Mouse (Mus musculus) lung, postnatal 36 days (tissue): ENCODE measurements around the gene Olfr552.
A peak's percentile ranks its signal among the peaks of the same experiment; 100 is the strongest.
"Not testable (repeated sequence)": the region's sequence is repeated elsewhere in the genome, so short reads cannot be mapped to it uniquely, and the experiment has no call there.

Source experiments
- DNase-seq: peaks from one replicate; pipeline ENCODE4 v3.0.0; 2022; ENCODE audit warnings: mixed read lengths

The Olfr552 gene

DNA sequence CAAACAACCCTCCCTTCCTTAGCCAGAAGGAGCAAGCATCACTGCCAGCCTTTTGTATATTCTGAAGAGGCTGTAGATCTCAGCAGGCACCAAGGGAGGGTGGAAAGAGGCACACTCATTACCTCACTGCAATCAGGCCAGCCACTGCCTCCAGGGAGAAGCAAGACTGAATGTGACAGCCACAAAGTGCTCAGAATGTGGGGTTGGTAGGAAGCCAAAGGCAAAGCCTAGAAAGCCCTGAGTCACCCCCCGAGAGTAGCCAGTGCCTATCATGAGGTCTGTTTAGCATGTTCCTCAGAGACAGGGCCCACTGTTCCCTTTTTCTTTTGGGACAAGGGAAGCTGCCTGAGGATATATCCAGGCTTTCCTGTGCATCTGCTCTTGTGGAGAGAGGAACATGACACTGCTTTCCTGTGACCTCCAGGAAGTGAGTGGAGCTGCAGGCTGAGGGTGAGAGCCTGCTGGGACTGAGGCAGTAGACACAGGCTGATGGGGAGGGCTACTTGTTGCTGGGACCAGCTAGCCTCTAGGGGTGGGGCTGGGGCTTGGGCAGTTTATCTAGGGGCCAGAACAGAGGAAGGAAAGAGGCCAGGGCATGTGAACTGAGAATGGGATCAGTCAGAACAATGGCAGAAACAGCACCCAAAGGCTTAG is at the start of gene Olfr552:
Gene Olfr552, plus strand, starts transcription at position 393 of the 654 bp plus-strand sequence.
- DNase-seq, result no peak

DNA sequence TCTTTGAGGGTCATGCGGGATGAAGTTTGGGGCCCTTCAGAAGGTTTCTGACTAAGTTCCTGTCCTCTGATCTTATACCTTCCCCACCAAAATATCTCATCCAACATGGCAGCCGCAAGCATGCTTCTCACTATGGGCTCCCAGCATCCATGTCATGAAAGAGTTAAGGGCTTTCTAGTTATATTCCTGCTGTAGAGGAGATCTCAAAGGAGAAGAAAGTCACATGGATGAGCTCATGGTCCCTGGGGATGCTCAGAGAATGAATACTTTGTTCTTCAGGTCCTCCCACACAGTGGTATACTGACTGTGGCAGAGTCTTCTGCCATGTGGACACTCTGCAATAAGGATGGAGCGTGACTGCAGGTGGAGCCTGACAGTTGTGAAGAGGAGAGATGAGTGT is 48.0 kb upstream of the Olfr552 start, which contains the start of gene Olfr549:
Gene Olfr549, plus strand, starts transcription at position 301 of the 400 bp plus-strand sequence.
- no peak for DNase-seq

DNA sequence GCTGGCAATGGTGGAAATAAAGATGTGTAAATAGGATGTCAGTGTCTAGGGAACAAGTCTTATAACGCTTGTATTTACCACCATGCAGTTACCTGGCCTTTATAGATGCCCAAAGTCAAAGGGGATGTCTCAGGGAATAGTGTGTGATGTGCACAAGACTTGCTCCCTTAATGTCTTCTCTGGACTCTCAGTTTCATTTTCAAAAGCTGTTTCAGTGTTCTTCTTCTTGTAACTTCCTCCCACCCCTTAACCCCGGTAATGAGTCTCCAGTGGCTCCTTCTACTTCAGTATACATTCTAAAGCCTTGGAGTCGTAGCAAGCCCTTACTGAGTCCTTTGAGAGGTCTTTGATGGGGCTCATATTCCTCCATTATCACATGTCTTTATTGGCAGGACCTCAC is 44.3 kb upstream of the Olfr552 start:
- DNase-seq, result no peak

DNA sequence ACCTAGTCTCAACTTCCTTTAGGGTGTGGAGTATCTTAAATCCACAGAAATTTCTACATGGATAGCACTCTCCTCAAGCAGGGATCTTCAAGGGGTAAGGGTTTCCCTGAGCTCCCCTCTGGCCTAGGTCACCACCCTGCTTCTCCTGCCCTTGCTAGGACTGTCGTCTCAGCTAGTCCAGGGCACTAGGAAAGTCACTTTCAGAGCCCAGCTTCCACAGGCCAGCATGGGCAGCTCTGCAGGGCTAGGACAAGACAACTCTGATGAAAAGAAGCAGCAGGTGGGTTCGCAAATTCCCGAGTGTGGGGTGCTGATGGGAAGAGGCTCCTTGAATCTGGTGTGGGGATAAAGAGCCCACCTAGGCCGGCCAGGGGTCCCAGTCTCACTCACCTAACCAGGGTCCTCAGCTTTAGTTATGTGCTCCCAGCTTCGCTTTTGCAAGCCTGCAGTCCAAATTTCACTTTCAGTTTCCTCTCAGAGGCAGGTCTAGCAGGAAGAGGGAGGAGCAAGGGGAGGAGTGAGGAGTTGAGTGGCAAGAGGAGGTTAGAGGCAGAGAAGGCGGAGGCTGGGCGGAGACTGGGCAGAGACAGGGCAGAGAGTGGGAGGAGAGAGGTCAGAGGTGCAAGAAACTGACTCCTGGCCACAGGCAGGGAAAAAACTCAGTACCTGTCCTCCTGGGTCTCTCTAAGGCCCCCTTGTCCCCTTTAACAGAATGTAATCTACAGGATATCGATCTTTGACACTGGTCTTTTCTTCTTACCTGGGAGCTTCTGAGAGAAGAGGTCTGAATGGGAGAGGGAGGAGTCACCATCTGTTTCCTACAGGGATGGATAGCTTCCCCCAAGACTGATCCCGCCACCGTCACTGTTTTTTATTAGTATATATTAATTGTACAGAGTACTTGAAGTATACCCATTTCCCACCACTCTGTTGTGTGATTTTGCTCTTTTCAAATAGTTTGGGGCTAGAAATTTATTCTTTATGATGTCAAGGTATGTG is 32.3 kb upstream of the Olfr552 start, which contains the start of gene Trim21:
Gene Trim21, minus strand, starts transcription at position 488 of the 999 bp plus-strand sequence.
- peak; percentile 98 for DNase-seq

DNA sequence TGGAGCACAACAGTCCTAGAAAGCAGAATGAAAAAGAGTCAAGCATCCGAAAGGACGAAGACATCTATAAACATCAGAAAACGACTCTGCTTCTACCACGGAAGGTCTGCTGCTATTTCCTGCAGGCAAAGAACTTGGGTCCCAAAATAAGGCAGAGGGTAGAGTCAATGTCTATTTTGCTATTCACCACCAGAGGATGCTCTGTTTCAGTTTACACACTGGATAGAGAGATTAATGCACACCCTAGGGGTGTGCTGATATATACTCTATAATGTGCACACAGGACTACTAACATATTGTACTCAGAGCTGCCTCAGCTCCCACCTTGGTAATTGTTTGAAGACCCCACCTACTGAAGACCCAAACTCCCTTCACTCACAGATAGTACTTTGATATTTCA is 31.4 kb upstream of the Olfr552 start:
- DNase-seq, result no peak

DNA sequence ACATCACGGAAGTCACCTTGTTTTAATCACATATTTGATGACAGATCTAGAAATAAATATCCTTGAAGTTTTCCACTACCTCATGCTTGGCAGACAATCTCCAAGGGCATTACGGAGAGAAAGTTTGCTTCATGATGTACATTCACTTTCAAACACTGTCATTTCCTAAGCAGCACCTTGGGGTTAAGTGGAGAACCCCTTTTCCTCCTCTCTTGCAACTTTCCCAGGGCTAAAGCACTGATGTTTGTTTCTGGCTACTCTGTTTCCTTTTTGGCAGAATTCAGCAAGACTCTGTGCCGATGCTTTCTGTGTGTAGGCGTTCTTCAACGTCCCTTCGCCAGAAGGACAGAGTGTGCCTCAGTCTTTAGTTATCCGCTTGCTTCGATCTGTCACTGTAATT is 26.4 kb upstream of the Olfr552 start, which contains the start of gene Olfr550:
Gene Olfr550, plus strand, starts transcription at position 301 of the 400 bp plus-strand sequence.
- no peak for DNase-seq

DNA sequence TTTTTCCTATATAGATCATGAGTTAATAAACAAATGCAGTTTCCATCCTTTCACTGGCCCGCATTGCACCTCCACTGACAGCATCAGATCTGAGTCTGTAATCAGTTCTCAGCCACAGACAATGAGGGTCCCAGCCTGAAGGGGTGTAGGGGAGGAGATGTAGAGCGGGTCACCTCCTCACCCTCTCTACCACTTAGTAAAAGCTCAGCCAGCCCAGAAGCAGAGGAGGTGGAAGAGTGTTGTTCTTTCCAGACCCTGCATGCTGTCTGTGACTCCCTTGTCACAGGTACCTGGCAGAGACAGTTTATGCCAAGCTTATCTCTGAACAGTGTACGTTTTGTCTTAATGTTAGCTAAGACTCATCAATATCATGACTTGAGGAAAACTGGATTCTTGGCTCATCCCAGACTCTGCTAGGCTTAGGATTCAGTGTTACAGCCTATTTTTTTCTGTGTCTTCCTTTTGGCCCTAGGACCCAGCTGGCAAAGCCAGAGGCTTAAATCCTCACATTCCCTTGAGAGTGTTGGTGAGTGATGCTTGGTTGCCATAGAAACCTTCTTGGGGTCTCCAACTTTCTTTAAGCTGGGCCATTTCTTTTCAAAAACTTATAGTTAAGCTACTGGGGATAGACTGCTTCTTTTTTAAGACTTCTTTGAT is 24.3 kb upstream of the Olfr552 start:
- no peak for DNase-seq

DNA sequence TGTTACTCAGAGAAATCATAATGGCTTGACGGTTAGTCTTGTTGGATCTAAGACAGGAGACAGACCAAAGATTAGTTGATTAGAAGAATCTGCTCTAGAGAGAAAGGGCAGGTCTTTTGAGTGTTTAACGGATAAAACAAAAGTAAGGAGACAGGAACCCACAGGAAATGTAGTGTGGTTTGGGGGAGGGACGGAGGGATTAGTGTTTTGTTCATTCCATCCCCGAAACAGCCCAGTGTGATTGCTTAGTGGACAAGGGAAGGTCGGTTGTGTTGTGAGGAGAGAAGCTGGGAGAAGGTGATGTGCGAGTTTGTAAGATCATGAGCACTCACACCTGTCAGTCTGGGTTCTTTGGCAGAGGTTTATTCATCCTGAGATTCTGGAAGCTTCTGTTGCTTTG is 21.6 kb upstream of the Olfr552 start:
- no peak for DNase-seq

DNA sequence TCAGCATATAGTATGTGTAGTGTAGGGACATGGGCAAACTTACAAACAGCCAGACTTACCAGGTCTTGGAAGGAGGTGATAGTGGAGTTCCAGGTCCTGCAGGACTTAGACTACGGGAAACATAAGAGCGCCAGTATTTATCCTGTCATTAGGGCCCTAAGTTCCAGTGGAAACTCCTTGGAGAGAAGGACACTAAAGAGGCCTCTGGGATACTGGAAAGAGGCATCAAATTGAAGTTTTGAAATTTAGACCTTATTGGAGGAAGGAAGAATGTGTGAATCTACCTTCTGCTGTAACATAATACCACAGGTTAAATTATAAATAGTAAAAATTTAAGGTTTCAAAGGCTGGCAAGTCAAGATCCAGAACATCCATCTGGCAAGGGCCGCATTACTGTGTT is 5.8 kb upstream of the Olfr552 start, which contains the start of gene Olfr551:
Gene Olfr551, minus strand, starts transcription at position 101 of the 400 bp plus-strand sequence.
- DNase-seq, result no peak

DNA sequence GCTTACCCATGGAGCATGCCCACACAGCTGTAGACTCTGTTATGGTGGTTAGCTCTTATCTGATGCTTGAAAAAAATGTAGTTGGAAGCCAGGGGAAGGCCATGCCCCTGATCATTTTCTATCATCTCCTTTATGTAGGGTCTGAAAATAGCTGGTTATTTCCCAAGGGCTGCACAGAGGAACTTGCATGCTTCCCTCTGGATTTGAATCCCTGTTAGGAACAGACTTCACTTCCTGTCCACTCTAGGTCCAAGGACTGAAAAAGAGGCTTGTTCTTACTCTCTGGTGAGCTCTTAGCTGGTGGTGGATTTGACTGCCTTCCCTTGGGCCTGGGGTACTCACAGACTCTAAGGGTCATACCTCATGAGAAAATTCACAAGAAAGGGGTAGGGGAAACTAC is 20.5 kb downstream of the Olfr552 start, which contains the start of gene Olfr553:
Gene Olfr553, minus strand, starts transcription at position 101 of the 400 bp plus-strand sequence.
- DNase-seq, result no peak

DNA sequence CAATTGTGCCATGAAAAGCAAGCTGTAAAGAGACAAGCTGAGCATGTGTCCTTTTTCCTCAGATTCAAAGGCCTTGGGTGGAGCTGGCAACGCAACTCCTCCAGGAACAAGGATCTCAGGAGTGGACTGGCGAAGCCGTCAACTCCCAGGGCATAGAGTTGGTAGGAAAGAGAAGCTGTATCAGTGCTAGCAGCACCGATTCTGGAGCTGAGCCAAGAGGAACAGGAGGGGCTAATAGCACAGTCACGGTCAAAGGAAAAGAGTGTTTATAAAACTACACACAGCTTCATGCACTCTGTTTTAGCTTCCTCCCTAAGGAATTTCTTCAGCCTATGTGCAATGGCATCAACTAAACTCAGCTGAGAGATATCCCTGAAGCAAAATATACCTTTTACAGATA is 22.0 kb downstream of the Olfr552 start:
- DNase-seq, result peak; percentile 73

DNA sequence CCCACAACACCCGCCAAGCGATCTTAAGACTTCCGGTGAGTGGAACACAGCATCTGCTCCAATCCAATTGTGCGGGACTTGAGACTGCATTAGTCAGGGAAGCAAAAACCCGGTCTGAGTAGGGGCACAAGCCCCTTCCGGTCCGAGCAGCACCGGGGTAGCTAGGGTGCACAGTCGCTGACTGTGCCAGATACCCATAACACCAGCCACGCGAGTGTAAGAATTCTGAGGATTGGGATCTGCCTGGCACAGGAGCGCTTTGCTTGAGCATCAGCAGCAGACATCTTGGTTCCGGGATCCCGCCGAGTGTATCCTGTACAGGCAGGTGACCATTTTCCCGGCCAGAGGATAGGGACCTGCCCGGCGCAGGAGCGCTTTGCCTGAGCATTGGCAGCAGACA is 22.8 kb downstream of the Olfr552 start:
- not testable (repeated sequence) for DNase-seq

DNA sequence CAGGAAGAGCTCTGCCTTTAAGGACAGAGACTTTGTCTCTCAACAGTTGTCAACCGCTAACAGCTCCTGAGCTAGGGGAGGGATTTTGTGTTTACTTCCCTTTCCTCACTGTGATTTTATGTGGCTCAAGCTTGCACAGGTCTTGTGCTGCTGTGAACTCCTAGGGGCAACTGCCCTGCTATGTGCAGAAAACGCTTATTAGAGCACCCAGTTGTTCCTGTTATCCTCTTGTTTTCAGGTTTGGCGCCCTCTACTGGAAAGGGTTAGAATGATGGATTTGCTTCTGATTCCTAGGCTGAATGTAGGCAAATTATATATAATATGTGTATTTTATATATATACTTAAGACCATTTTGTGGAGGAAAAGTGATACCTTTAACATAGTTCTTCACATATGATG is 39.1 kb downstream of the Olfr552 start:
- DNase-seq, result peak; percentile 88

DNA sequence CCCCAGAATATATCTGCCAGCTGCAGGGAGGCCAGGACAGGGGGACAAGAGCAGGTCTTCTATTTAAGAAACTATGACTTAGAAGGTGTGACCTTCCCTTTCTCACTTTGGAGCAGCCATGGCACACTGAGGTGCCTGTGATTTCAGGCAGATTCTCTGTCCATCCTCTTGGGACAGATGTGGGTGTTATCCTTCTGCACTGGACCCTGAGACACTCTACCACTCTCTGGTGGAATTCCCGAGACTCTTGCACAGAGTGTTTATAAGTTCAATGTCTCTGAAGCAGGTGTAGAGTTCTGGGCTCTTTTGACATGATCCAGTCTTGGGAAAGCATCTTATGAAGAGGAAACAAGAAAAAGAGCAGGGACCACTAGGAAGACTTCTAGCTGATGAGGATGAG is 40.6 kb downstream of the Olfr552 start, which contains the start of gene Olfr554:
Gene Olfr554, plus strand, starts transcription at position 301 of the 400 bp plus-strand sequence.
- DNase-seq, result no peak

DNA sequence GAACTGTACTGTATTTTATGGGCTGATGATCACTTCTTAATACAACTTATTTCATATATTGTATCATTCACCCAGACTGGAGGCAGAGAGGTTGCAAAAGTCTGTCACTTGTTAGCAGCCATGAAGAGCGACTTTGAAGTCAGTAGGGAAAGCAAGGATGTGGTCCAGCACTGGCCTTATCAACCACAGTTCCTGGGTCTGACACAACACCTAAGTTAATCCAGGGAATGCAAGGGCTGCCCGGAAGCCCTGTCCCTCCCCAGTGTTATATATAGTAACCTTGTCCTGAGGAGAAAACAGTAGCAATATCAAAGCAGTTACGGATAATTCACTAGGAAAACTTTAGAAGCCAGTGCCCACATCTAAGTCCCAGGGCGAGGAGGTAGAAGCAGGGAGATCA is 47.4 kb downstream of the Olfr552 start:
- not testable (repeated sequence) for DNase-seq
